9 mouse cellular contexts compared by ENCODE assay signal in the genomic region with DNA sequence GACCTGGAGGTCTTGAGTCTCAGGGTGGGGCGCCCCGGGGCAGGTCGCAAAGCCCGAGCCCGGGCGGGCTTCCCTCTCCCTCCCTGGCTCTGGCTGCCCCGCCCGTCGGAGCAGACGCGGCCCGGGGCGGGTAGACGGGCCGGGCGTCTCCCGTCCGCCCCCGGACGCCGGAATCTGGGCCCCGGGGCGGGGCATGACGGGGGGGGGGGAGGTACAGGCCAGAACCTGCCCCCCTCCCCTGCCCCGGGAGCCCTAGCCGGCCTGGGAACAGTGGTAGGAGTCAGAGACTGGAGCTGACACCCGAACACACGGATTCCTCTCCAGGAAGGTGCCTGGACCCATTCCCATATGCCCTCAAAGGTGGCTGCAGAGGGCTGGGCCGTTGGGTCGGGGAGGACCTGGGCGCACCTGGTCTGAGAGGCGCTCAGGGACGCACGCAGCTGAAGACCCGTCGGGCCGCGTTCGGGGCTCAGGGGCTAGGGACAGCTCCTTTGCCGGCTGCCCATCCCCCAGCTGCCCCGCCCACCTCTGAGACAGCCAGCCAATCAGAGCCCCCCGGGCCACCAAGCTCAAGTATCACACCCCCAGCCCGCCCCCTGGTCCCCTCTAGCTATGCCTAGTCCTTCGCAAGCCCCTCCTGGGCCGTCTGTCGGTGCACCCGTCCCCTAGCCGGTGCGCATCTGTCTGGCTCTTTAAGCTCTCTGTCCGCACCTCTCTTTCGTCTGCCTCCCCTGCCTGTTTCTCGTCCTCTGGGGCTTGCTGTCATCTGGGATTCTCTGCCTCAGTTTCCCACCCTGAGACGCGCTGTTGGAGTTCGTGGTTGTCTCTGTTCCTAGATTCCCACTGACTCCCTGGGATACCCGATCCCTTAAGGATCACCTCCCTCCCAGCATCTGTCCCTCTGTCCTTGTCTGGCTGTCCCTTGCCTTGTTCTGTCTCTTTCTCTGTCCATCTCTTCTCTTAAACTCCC. TPM values are rescaled to one million over a fixed set of nuclear protein-coding genes. Genes with fewer than 3 reads are reported as not detected.
A peak's percentile ranks its signal among the peaks of the same experiment; 100 is the strongest.
DNase-seq lines count a peak whose midpoint lies in the region; ATAC-seq and TF ChIP-seq lines count a peak whose summit lies in the region.
"Had no signal": no experiment of that assay in that cellular context is flagged by ENCODE, and none has a peak within 500 bp of the region (broad histone marks: within the 10 kb centered on the region; RNA-seq: fewer than 3 reads in every experiment).

No protein-coding gene starts in this region.

- TF ChIP-seq POLR2A in brain, embryonic 14.5 days (IDR thresholded peaks at IDR 0.05; ENCODE audit: borderline replicate concordance, extremely low read depth, insufficient read depth, insufficient read length, poor library complexity, severe bottlenecking), result no peak

- no peak for TF ChIP-seq CTCF in brain, embryonic 14.5 days (IDR thresholded peaks at IDR 0.05; ENCODE audit: borderline replicate concordance, extremely low read depth, insufficient read depth, insufficient read length)
- no peak for TF ChIP-seq CTCF in liver, postnatal 0 days (IDR thresholded peaks at IDR 0.05; ENCODE audit: low read depth)

- ATAC-seq in granulocyte monocyte progenitor cell, adult 5-6 weeks (replicated peaks; ENCODE audit: poor library complexity, severe bottlenecking), result peak; percentile 39; the same call in 1 of the 2 replicates
- peak; percentile 73 for ATAC-seq in intestine, embryonic 16.5 days
- peak; percentile 73 for ATAC-seq in liver, postnatal 0 days
- ATAC-seq in neural tube, embryonic 15.5 days (ENCODE audit: low FRiP score), result peak; percentile 79
- no peak for ATAC-seq in frontal cortex, adult (ENCODE audit: low TSS enrichment)

- under 1% methylated on average over 37 of the region's 56 CpGs for WGBS in intestine, embryonic 16.5 days
- WGBS in liver, postnatal 0 days (ENCODE audit: insufficient replicate concordance), result 3% methylated on average over 27 of the region's 56 CpGs
- WGBS in neural tube, embryonic 15.5 days, result 2% methylated on average over 52 of the region's 56 CpGs

- H3K36me3 ChIP-seq in intestine, embryonic 16.5 days (ENCODE audit: control insufficient read depth, insufficient read depth, low read length), result no peaks in the 10 kb centered on the region
- no peaks in the 10 kb centered on the region for H3K36me3 ChIP-seq in liver, postnatal 0 days (replicated peaks; ENCODE audit: insufficient read depth, low read length)
- H3K36me3 ChIP-seq in neural tube, embryonic 15.5 days, result no peaks in the 10 kb centered on the region

- peak; percentile 39 to 61 for DNase-seq in cerebellum, postnatal 4 days (ENCODE audit: low spot score in 2 of 2)
- no peak for DNase-seq in cerebellum, postnatal 36 days
- peak; percentile 82 for DNase-seq in brain, embryonic 14.5 days (ENCODE audit: low read depth)
- DNase-seq in liver, postnatal 0 days, result peak; percentile 70

- H3K4me1 ChIP-seq in intestine, embryonic 16.5 days (ENCODE audit: control insufficient read depth, insufficient read depth, low read length), result peaks cover 11% of the 10 kb centered on the region
- peaks cover 6% of the 10 kb centered on the region for H3K4me1 ChIP-seq in liver, postnatal 0 days (ENCODE audit: insufficient read depth)
- H3K4me1 ChIP-seq in neural tube, embryonic 15.5 days, result peaks cover 10% of the 10 kb centered on the region

- H3K4me3 ChIP-seq in intestine, embryonic 16.5 days (ENCODE audit: low read length), result peak overlapping the region; percentile 49
- H3K4me3 ChIP-seq in liver, postnatal 0 days (ENCODE audit: low read depth, low read length), result peak overlapping the region; percentile 41
- H3K4me3 ChIP-seq in neural tube, embryonic 15.5 days (replicated peaks), result peak overlapping the region; percentile 37

- peak overlapping the region; percentile 59 for H3K9ac ChIP-seq in intestine, embryonic 16.5 days (ENCODE audit: low read depth, low read length)
- H3K9ac ChIP-seq in liver, postnatal 0 days (replicated peaks), result peak overlapping the region; percentile 50
- peak overlapping the region; percentile 33 for H3K9ac ChIP-seq in neural tube, embryonic 15.5 days (replicated peaks)

- no peaks in the 10 kb centered on the region for H3K9me3 ChIP-seq in intestine, embryonic 16.5 days (ENCODE audit: control insufficient read depth, low read length)
- H3K9me3 ChIP-seq in liver, postnatal 0 days (ENCODE audit: low read length), result no peaks in the 10 kb centered on the region
- no peaks in the 10 kb centered on the region for H3K9me3 ChIP-seq in neural tube, embryonic 15.5 days (replicated peaks)

- H3K4me2 ChIP-seq in intestine, embryonic 16.5 days (ENCODE audit: low read depth, low read length), result peak overlapping the region; percentile 59
- peak overlapping the region; percentile 72 for H3K4me2 ChIP-seq in liver, postnatal 0 days (ENCODE audit: low read depth, low read length)
- H3K4me2 ChIP-seq in neural tube, embryonic 15.5 days, result peak overlapping the region; percentile 54

- no peak overlapping the region for H3K27ac ChIP-seq in intestine, embryonic 16.5 days (ENCODE audit: low read length)
- no peak overlapping the region for H3K27ac ChIP-seq in liver, postnatal 0 days (ENCODE audit: low read depth)
- no peak overlapping the region for H3K27ac ChIP-seq in neural tube, embryonic 15.5 days (replicated peaks)

- H3K27me3 ChIP-seq in intestine, embryonic 16.5 days (replicated peaks; ENCODE audit: control insufficient read depth, insufficient read depth, low read length), result peaks cover 42% of the 10 kb centered on the region
- H3K27me3 ChIP-seq in liver, postnatal 0 days (ENCODE audit: insufficient read depth, low read length), result peaks cover 58% of the 10 kb centered on the region
- peaks cover 72% of the 10 kb centered on the region for H3K27me3 ChIP-seq in neural tube, embryonic 15.5 days (replicated peaks)

- TF ChIP-seq EP300 in liver, postnatal 0 days (IDR thresholded peaks at IDR 0.05; ENCODE audit: low read depth), result no peak

RNA-seq across cellular contexts. Expression of a gene that starts 5.5 kb away (rescaled TPM):
- 0.16 and 0.38 TPM in 2 replicates for polyA plus RNA-seq in brain, embryonic 14.5 days (2012; rRNA removed)
- not detected in 2 replicates for total RNA-seq in granulocyte monocyte progenitor cell, adult 5-6 weeks (2014; fragmentation: Nextera tagmentation)
- not detected in 2 replicates for total RNA-seq in granulocyte monocyte progenitor cell, adult 5-6 weeks (2017)
- 0.09 TPM in 1 of 2 replicates, not detected in the other for polyA plus RNA-seq in intestine, embryonic 16.5 days (2015; fragmentation: Nextera tagmentation; extraction: Ambion mirVana)
- 0.07 TPM in 1 of 2 replicates, not detected in the other for polyA plus RNA-seq in liver, postnatal 0 days (2015; fragmentation: Nextera tagmentation; extraction: Ambion mirVana)
- 0.90 and 1.0 TPM in 2 replicates for polyA plus RNA-seq in neural tube, embryonic 15.5 days (2015; fragmentation: Nextera tagmentation; extraction: Ambion mirVana)
- total RNA-seq: neutrophil, adult 5-6 weeks had no signal

RNA-seq across cellular contexts. Expression of a gene that starts 5.6 kb away (rescaled TPM):
- not detected in 2 replicates for polyA plus RNA-seq in brain, embryonic 14.5 days (2012; rRNA removed)
- total RNA-seq in granulocyte monocyte progenitor cell, adult 5-6 weeks (2014; fragmentation: Nextera tagmentation), result not detected in 2 replicates
- total RNA-seq in granulocyte monocyte progenitor cell, adult 5-6 weeks (2017), result not detected in 2 replicates
- 0.75 and 1.0 TPM in 2 replicates for polyA plus RNA-seq in intestine, embryonic 16.5 days (2015; fragmentation: Nextera tagmentation; extraction: Ambion mirVana)
- 0.34 TPM in 1 of 2 replicates, not detected in the other for polyA plus RNA-seq in liver, postnatal 0 days (2015; fragmentation: Nextera tagmentation; extraction: Ambion mirVana)
- polyA plus RNA-seq in neural tube, embryonic 15.5 days (2015; fragmentation: Nextera tagmentation; extraction: Ambion mirVana), result not detected in 2 replicates
- total RNA-seq: neutrophil, adult 5-6 weeks had no signal

RNA-seq across cellular contexts. Expression of a gene that starts 6.0 kb away (rescaled TPM):
- not detected in 2 replicates for polyA plus RNA-seq in brain, embryonic 14.5 days (2012; rRNA removed)
- total RNA-seq in granulocyte monocyte progenitor cell, adult 5-6 weeks (2014; fragmentation: Nextera tagmentation), result not detected in 2 replicates
- total RNA-seq in granulocyte monocyte progenitor cell, adult 5-6 weeks (2017), result not detected in 2 replicates
- not detected in 2 replicates for polyA plus RNA-seq in intestine, embryonic 16.5 days (2015; fragmentation: Nextera tagmentation; extraction: Ambion mirVana)
- polyA plus RNA-seq in liver, postnatal 0 days (2015; fragmentation: Nextera tagmentation; extraction: Ambion mirVana), result not detected in 2 replicates
- not detected in 2 replicates for polyA plus RNA-seq in neural tube, embryonic 15.5 days (2015; fragmentation: Nextera tagmentation; extraction: Ambion mirVana)
- total RNA-seq: neutrophil, adult 5-6 weeks had no signal

RNA-seq across cellular contexts. Expression of a gene that starts 12.3 kb away (rescaled TPM):
- 3.4 and 5.2 TPM in 2 replicates for polyA plus RNA-seq in brain, embryonic 14.5 days (2012; rRNA removed)
- total RNA-seq in granulocyte monocyte progenitor cell, adult 5-6 weeks (2014; fragmentation: Nextera tagmentation), result 3.2 and 6.2 TPM in 2 replicates
- total RNA-seq in granulocyte monocyte progenitor cell, adult 5-6 weeks (2017), result 4.6 and 7.6 TPM in 2 replicates
- polyA plus RNA-seq in intestine, embryonic 16.5 days (2015; fragmentation: Nextera tagmentation; extraction: Ambion mirVana), result 32.8 and 35.9 TPM in 2 replicates
- 23.6 and 24.2 TPM in 2 replicates for polyA plus RNA-seq in liver, postnatal 0 days (2015; fragmentation: Nextera tagmentation; extraction: Ambion mirVana)
- polyA plus RNA-seq in neural tube, embryonic 15.5 days (2015; fragmentation: Nextera tagmentation; extraction: Ambion mirVana), result 6.8 and 9.9 TPM in 2 replicates

RNA-seq across cellular contexts. Expression of a gene that starts 15.5 kb away (rescaled TPM):
- 271 and 404 TPM in 2 replicates for polyA plus RNA-seq in brain, embryonic 14.5 days (2012; rRNA removed)
- 1,827 and 2,944 TPM in 2 replicates for total RNA-seq in granulocyte monocyte progenitor cell, adult 5-6 weeks (2014; fragmentation: Nextera tagmentation)
- 828 and 1,139 TPM in 2 replicates for total RNA-seq in granulocyte monocyte progenitor cell, adult 5-6 weeks (2017)
- 320 and 345 TPM in 2 replicates for polyA plus RNA-seq in intestine, embryonic 16.5 days (2015; fragmentation: Nextera tagmentation; extraction: Ambion mirVana)
- 280 and 288 TPM in 2 replicates for polyA plus RNA-seq in liver, postnatal 0 days (2015; fragmentation: Nextera tagmentation; extraction: Ambion mirVana)
- 224 and 255 TPM in 2 replicates for polyA plus RNA-seq in neural tube, embryonic 15.5 days (2015; fragmentation: Nextera tagmentation; extraction: Ambion mirVana)

Comparison
In these comparisons a context has a peak if more than half of its experiments do, and no peak if none do; other contexts are left out.
1. DNase-seq: peak in cerebellum, postnatal 4 days (2 of 2), brain, embryonic 14.5 days (single experiment) and liver, postnatal 0 days (single experiment); none in cerebellum, postnatal 36 days (0 of 2).
2. Peak in every context shown above with its lines, with median percentiles within 50 percentile points of each other: H3K4me2 ChIP-seq, H3K4me3 ChIP-seq and H3K9ac ChIP-seq.